Comparison of ENCODE assay signal across 8 mouse cellular contexts in the genomic region with DNA sequence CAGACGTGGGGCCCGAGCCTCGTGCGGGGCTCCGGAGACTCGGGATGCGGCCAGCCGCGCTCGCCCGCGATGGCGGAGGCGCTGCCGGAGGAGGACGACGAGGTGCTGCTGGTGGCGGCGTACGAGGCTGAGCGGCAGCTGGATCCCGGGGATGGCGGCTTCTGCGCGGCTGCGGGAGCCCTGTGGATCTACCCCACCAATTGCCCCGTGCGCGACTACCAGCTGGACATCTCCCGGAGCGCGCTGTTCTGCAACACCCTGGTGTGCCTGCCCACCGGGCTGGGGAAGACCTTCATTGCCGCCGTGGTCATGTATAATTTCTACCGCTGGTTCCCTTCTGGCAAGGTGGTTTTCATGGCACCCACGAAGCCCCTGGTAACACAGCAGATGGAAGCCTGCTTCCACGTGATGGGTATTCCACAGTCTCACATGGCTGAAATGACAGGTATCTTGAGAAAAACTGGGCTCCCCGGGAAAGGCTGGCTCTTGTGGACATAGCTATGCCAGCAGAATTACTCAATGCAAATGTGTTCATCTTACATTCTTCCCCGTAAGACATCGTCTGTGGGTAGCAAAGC. TPM values are rescaled to one million over a fixed set of nuclear protein-coding genes. Genes with fewer than 3 reads are reported as not detected.
DNase-seq lines count a peak whose midpoint lies in the region; ATAC-seq and TF ChIP-seq lines count a peak whose summit lies in the region.

No protein-coding gene starts in this region.

- ATAC-seq in hindbrain, embryonic 12.5 days (ENCODE audit: low FRiP score) = peak; percentile 6; the same call in 1 of the 2 replicates

- H3K27me3 ChIP-seq in spleen, adult 2 months (ENCODE audit: control insufficient read depth, insufficient read depth, low read length) = no peaks in the 10 kb centered on the region
- no peaks in the 10 kb centered on the region for H3K27me3 ChIP-seq in hindbrain, embryonic 12.5 days
- no peaks in the 10 kb centered on the region for H3K27me3 ChIP-seq in midbrain, embryonic 10.5 days (ENCODE audit: low read depth, poor library complexity, severe bottlenecking)

- TF ChIP-seq POLR2A in spleen, adult 2 months (IDR thresholded peaks at IDR 0.05; ENCODE audit: low read depth, low read length) = no peak

- no peak for DNase-seq in gastrocnemius, adult 2 months
- no peak for DNase-seq in gastrocnemius, adult 18-20 months (ENCODE audit: low spot score)
- no peak for DNase-seq in spleen, adult 2 months (ENCODE audit: low read depth in 1 of 2, low spot score in 2 of 2)
- DNase-seq in spleen, adult 12 weeks (ENCODE audit: low spot score) = no peak
- DNase-seq in midbrain, embryonic 10.5 days (ENCODE audit: low spot score) = no peak
- DNase-seq in cerebellum, adult 11-12 months = no peak
- no peak for DNase-seq in spleen, postnatal 14 days (ENCODE audit: low spot score in 2 of 2)

- peak overlapping the region; percentile 89 for H3K4me3 ChIP-seq in gastrocnemius, adult 2 months
- H3K4me3 ChIP-seq in spleen, adult 2 months (ENCODE audit: extremely low read depth, insufficient read depth, insufficient read length) = peak overlapping the region; percentile 74
- H3K4me3 ChIP-seq in hindbrain, embryonic 12.5 days = peak overlapping the region; percentile 91
- peak overlapping the region; percentile 95 for H3K4me3 ChIP-seq in midbrain, embryonic 10.5 days

- intact Hi-C loops in gastrocnemius, adult 2 months (cut with DNase I) = loop anchor here (1.0 kb wide), 1 partner anchor 96 kb away; a partner anchor contains a TSS

- TF ChIP-seq CTCF in gastrocnemius, adult 2 months (IDR thresholded peaks at IDR 0.05) = no peak
- TF ChIP-seq CTCF in spleen, adult 2 months (IDR thresholded peaks at IDR 0.05; ENCODE audit: extremely low read depth, insufficient read depth, insufficient read length, insufficient replicate concordance) = no peak

- peak overlapping the region; percentile 95 for H3K27ac ChIP-seq in gastrocnemius, adult 2 months
- peak overlapping the region; percentile 36 for H3K27ac ChIP-seq in spleen, adult 2 months (ENCODE audit: insufficient read depth, low read length)
- H3K27ac ChIP-seq in hindbrain, embryonic 12.5 days = peak overlapping the region; percentile 91
- peak overlapping the region; percentile 99 for H3K27ac ChIP-seq in midbrain, embryonic 10.5 days (replicated peaks)

- H3K9me3 ChIP-seq in hindbrain, embryonic 12.5 days (replicated peaks) = no peaks in the 10 kb centered on the region
- H3K9me3 ChIP-seq in midbrain, embryonic 10.5 days (replicated peaks) = no peaks in the 10 kb centered on the region

- peak overlapping the region; percentile 92 for H3K4me2 ChIP-seq in hindbrain, embryonic 12.5 days (replicated peaks)

- no peaks in the 10 kb centered on the region for H3K36me3 ChIP-seq in spleen, adult 2 months (ENCODE audit: control insufficient read depth, insufficient read depth, low read length)
- peaks cover 11% of the 10 kb centered on the region for H3K36me3 ChIP-seq in hindbrain, embryonic 12.5 days
- H3K36me3 ChIP-seq in midbrain, embryonic 10.5 days = peaks cover 34% of the 10 kb centered on the region

- H3K9ac ChIP-seq in hindbrain, embryonic 12.5 days = peak overlapping the region; percentile 88

- under 1% methylated on average over 41 of the region's 41 CpGs for WGBS in spleen, adult 2 months
- under 1% methylated on average over 41 of the region's 41 CpGs for WGBS in hindbrain, embryonic 12.5 days
- under 1% methylated on average over 41 of the region's 41 CpGs for WGBS in midbrain, embryonic 10.5 days

- H3K4me1 ChIP-seq in spleen, adult 2 months (ENCODE audit: control insufficient read depth, insufficient read depth, insufficient read length) = peaks cover 5% of the 10 kb centered on the region
- peaks cover 33% of the 10 kb centered on the region for H3K4me1 ChIP-seq in hindbrain, embryonic 12.5 days
- peaks cover 44% of the 10 kb centered on the region for H3K4me1 ChIP-seq in midbrain, embryonic 10.5 days

RNA-seq across cellular contexts. Expression of a gene that starts 0.4 kb away (rescaled TPM):
- total RNA-seq in gastrocnemius, adult 2 months (2021) = 1 to 10 TPM; 1.4 to 2.0 TPM
- 1 to 10 TPM; 1.4 to 1.9 TPM for total RNA-seq in gastrocnemius, adult 18-20 months (2021)
- polyA plus RNA-seq in spleen, adult 2 months (2012; rRNA removed) = 2.1 and 4.0 TPM in 2 replicates
- polyA plus RNA-seq in hindbrain, embryonic 12.5 days (2016; fragmentation: Nextera tagmentation; extraction: Ambion mirVana) = 15.1 and 17.5 TPM in 2 replicates
- 10.7 and 13.3 TPM in 2 replicates for polyA plus RNA-seq in midbrain, embryonic 10.5 days (2016; fragmentation: Nextera tagmentation; extraction: Ambion mirVana)

RNA-seq across cellular contexts. Expression of a gene that starts 2.0 kb away (rescaled TPM):
- 100 to 1,000 TPM; 176 to 242 TPM for total RNA-seq in gastrocnemius, adult 2 months (2021)
- 100 to 1,000 TPM; 188 to 207 TPM for total RNA-seq in gastrocnemius, adult 18-20 months (2021)
- polyA plus RNA-seq in spleen, adult 2 months (2012; rRNA removed) = 15.7 and 17.3 TPM in 2 replicates
- polyA plus RNA-seq in hindbrain, embryonic 12.5 days (2016; fragmentation: Nextera tagmentation; extraction: Ambion mirVana) = 519 and 525 TPM in 2 replicates
- 718 and 827 TPM in 2 replicates for polyA plus RNA-seq in midbrain, embryonic 10.5 days (2016; fragmentation: Nextera tagmentation; extraction: Ambion mirVana)

RNA-seq across cellular contexts. Expression of a gene that starts 39.7 kb away (rescaled TPM):
- total RNA-seq in gastrocnemius, adult 2 months (2021) = 10 to 100 TPM; 15.8 to 17.5 TPM
- total RNA-seq in gastrocnemius, adult 18-20 months (2021) = 10 to 100 TPM; 12.1 to 12.4 TPM
- polyA plus RNA-seq in spleen, adult 2 months (2012; rRNA removed) = 8.3 and 9.1 TPM in 2 replicates
- 63.4 and 71.3 TPM in 2 replicates for polyA plus RNA-seq in hindbrain, embryonic 12.5 days (2016; fragmentation: Nextera tagmentation; extraction: Ambion mirVana)
- 59.5 and 61.8 TPM in 2 replicates for polyA plus RNA-seq in midbrain, embryonic 10.5 days (2016; fragmentation: Nextera tagmentation; extraction: Ambion mirVana)

Comparison
In these comparisons a context has a peak if more than half of its experiments do, and no peak if none do; other contexts are left out.
1. H3K27ac ChIP-seq: peak in every context shown above with its lines; median percentile 99 in midbrain, embryonic 10.5 days; 95 in gastrocnemius, adult 2 months; 91 in hindbrain, embryonic 12.5 days; 36 in spleen, adult 2 months.
2. RNA of a gene that starts 2.0 kb away (polyA plus RNA-seq): 718 to 827 TPM in midbrain, embryonic 10.5 days and 519 to 525 TPM in hindbrain, embryonic 12.5 days; 15.7 to 17.3 TPM in spleen, adult 2 months; every median in the first group is over 10 times any median in the second.
3. Peak in every context shown above with its lines, with median percentiles within 50 percentile points of each other: H3K4me3 ChIP-seq.